Comparison of ENCODE assay signal across 16 mouse cellular contexts in the genomic region with DNA sequence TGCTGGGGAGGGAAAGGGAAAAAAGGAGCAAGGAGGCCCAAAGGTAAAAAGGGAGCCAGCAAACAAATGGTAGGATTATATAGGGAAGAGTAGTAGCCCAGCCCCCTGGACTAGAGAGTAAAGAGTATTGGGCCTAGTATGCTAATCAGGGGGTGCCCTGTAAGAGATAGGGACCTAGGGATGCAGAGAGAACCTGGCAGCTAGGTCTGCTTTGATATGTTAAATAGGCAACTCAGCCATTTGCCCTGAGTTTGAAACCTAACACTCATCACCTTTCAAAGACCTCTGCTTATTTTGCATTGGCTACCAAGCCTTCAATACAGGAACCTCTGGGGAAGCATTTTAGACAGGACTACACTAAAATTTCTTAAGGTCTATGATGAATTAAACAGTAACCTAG.
"Had no signal": no experiment of that assay in that cellular context is flagged by ENCODE, and none has a peak within 500 bp of the region (broad histone marks: within the 10 kb centered on the region; RNA-seq: fewer than 3 reads in every experiment).

No protein-coding gene starts in this region.

- DNase-seq: heart, postnatal 10 days; heart, postnatal 14 days; heart, postnatal 36 days; heart, postnatal 4 days; kidney, adult 11 months; kidney, adult 18-20 months; kidney, adult 2 months; kidney, adult 8-10 months; kidney, adult 9 months; kidney, postnatal 10 days; kidney, postnatal 14 days; kidney, postnatal 25 days; kidney, postnatal 36 days; kidney, postnatal 4 days; layer of hippocampus, adult 9-11 months; layer of hippocampus, postnatal 36 days had no signal
